ENCODE assay signal across 10 mouse cellular contexts in genomic region chr11:26103698-26104097, GRCm38 (mm10).
A peak's percentile ranks its signal among the peaks of the same experiment; 100 is the strongest.
DNase-seq lines count a peak whose midpoint lies in the region; ATAC-seq and TF ChIP-seq lines count a peak whose summit lies in the region.
"Had no signal": no experiment of that assay in that cellular context is flagged by ENCODE, and none has a peak within 500 bp of the region (broad histone marks: within the 10 kb centered on the region; RNA-seq: fewer than 3 reads in every experiment).

No protein-coding gene starts in this region.

- no peak overlapping the region for H3K4me3 ChIP-seq in kidney, postnatal 0 days (replicated peaks; ENCODE audit: low read depth, low read length)
- 0 out of 2 replicates have a peak overlapping the region, but pooled peaks have one; percentile 7 for H3K4me3 ChIP-seq in cortical plate, adult 2 months (ENCODE audit: insufficient read depth, low read length)
- H3K4me3 ChIP-seq in forebrain, embryonic 15.5 days, result no peak overlapping the region
- peak overlapping the region; percentile 26 for H3K4me3 ChIP-seq in midbrain, postnatal 0 days (ENCODE audit: low read depth, low read length)

- no peak for TF ChIP-seq CTCF in kidney, postnatal 0 days (IDR thresholded peaks at IDR 0.05; ENCODE audit: low read depth)
- no peak for TF ChIP-seq CTCF in cortical plate, adult 2 months (IDR thresholded peaks at IDR 0.05; ENCODE audit: extremely low read depth, insufficient read depth, low read length)
- TF ChIP-seq CTCF in midbrain, postnatal 0 days (IDR thresholded peaks at IDR 0.05), result no peak

- H3K36me3 ChIP-seq in kidney, postnatal 0 days (ENCODE audit: insufficient read depth, low read length), result no peaks in the 10 kb centered on the region
- H3K36me3 ChIP-seq in forebrain, embryonic 15.5 days, result no peaks in the 10 kb centered on the region
- H3K36me3 ChIP-seq in midbrain, postnatal 0 days (ENCODE audit: insufficient read depth, low read length), result no peaks in the 10 kb centered on the region

- TF ChIP-seq POLR2A in cortical plate, adult 2 months (IDR thresholded peaks at IDR 0.05; ENCODE audit: extremely low read depth, insufficient read depth, low read length), result no peak

- no peak overlapping the region for H3K27ac ChIP-seq in kidney, postnatal 0 days
- no peak overlapping the region for H3K27ac ChIP-seq in cortical plate, adult 2 months (ENCODE audit: insufficient read depth, low read length)
- peak overlapping the region; percentile 66; the same call in 1 of the 2 replicates for H3K27ac ChIP-seq in forebrain, embryonic 15.5 days (replicated peaks)
- H3K27ac ChIP-seq in midbrain, postnatal 0 days (ENCODE audit: low read depth, low read length), result no peak overlapping the region
- H3K27ac ChIP-seq: liver, embryonic 14.5 days had no signal

- H3K9me3 ChIP-seq in kidney, postnatal 0 days (replicated peaks; ENCODE audit: low read length), result no peaks in the 10 kb centered on the region
- H3K9me3 ChIP-seq in forebrain, embryonic 15.5 days, result no peaks in the 10 kb centered on the region
- no peaks in the 10 kb centered on the region for H3K9me3 ChIP-seq in midbrain, postnatal 0 days (ENCODE audit: low read length)

- H3K27me3 ChIP-seq in kidney, postnatal 0 days (ENCODE audit: insufficient read depth, low read length), result no peaks in the 10 kb centered on the region
- H3K27me3 ChIP-seq in forebrain, embryonic 15.5 days, result no peaks in the 10 kb centered on the region
- H3K27me3 ChIP-seq in midbrain, postnatal 0 days (ENCODE audit: insufficient read depth, low read length), result no peaks in the 10 kb centered on the region

- ATAC-seq in kidney, postnatal 0 days (replicated peaks; ENCODE audit: low FRiP score, low read depth), result no peak
- peak; percentile 49; the same call in 1 of the 2 replicates for ATAC-seq in forebrain, embryonic 15.5 days (replicated peaks)
- ATAC-seq in midbrain, postnatal 0 days (ENCODE audit: low FRiP score), result no peak
- ATAC-seq in granulocyte monocyte progenitor cell, adult 5-6 weeks (replicated peaks; ENCODE audit: poor library complexity, severe bottlenecking), result no peak

- H3K9ac ChIP-seq in kidney, postnatal 0 days (ENCODE audit: low read depth, low read length), result no peak overlapping the region
- H3K9ac ChIP-seq in forebrain, embryonic 15.5 days (replicated peaks), result 0 out of 2 replicates have a peak overlapping the region, but pooled peaks have one; percentile 24
- peak overlapping the region; percentile 19; the same call in 1 of the 2 replicates for H3K9ac ChIP-seq in midbrain, postnatal 0 days (replicated peaks; ENCODE audit: low read length, poor library complexity, severe bottlenecking)
- H3K9ac ChIP-seq: liver, embryonic 14.5 days had no signal

- no peaks in the 10 kb centered on the region for H3K4me1 ChIP-seq in kidney, postnatal 0 days (replicated peaks; ENCODE audit: insufficient read depth, low read length)
- peaks cover 2% of the 10 kb centered on the region for H3K4me1 ChIP-seq in cortical plate, adult 2 months (ENCODE audit: control insufficient read depth, insufficient read depth, low read length)
- peaks cover 38% of the 10 kb centered on the region for H3K4me1 ChIP-seq in forebrain, embryonic 15.5 days
- no peaks in the 10 kb centered on the region; the same call in none of the 2 replicates for H3K4me1 ChIP-seq in midbrain, postnatal 0 days (ENCODE audit: insufficient read depth, low read length)

- WGBS in kidney, postnatal 0 days, result 4% methylated on average over 8 of the region's 8 CpGs
- 1% methylated on average over 8 of the region's 8 CpGs for WGBS in forebrain, embryonic 15.5 days
- WGBS in midbrain, postnatal 0 days, result 4% methylated on average over 8 of the region's 8 CpGs

- peak overlapping the region; percentile 25; the same call in 1 of the 2 replicates for H3K4me2 ChIP-seq in kidney, postnatal 0 days (ENCODE audit: low read length)
- peak overlapping the region; percentile 37 for H3K4me2 ChIP-seq in forebrain, embryonic 15.5 days (replicated peaks)
- peak overlapping the region; percentile 46 for H3K4me2 ChIP-seq in midbrain, postnatal 0 days (ENCODE audit: low read depth, low read length, poor library complexity, severe bottlenecking)

- DNase-seq in kidney, postnatal 0 days (ENCODE audit: low spot score), result peak; percentile 11
- DNase-seq in kidney, postnatal 36 days, result no peak
- peak; percentile 43 for DNase-seq in midbrain, postnatal 0 days (ENCODE audit: low spot score)
- no peak for DNase-seq in cerebellum, postnatal 14 days
- DNase-seq in adipocyte (ENCODE audit: low spot score), result no peak
- DNase-seq: kidney, postnatal 4 days had no signal

Comparison
In these comparisons a context has a peak if more than half of its experiments do, and no peak if none do; other contexts are left out.
1. DNase-seq: peak in kidney, postnatal 0 days (single experiment) and midbrain, postnatal 0 days (single experiment); none in kidney, postnatal 36 days (0 of 2), cerebellum, postnatal 14 days (0 of 2) and adipocyte (single experiment).
2. H3K4me3 ChIP-seq: peak in cortical plate, adult 2 months (single experiment) and midbrain, postnatal 0 days (single experiment); none in kidney, postnatal 0 days (single experiment) and forebrain, embryonic 15.5 days (single experiment).
3. Peak in every context shown above with its lines, with median percentiles within 50 percentile points of each other: H3K4me2 ChIP-seq.